ENCODE assay signal across 9 mouse cellular contexts in the genomic region with DNA sequence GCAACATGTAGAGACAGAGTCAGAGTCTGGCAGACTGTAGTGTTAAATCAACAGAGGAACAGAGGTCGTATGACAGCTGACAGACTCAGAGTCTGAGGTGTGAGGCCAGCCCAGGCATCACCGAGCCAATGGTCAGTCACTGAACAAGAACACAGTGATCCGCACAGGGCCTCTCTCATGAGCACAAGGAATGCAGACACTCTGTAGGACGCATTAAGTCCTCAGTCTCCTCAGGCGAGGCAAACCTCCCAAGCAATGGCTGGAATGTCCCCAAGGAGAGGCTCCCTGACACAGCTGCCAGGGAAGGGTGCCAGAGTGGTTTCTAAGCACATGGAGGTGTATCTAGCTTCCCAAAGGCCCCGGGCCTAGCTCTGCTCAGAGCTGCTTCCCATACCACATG.
DNase-seq lines count a peak whose midpoint lies in the region; ATAC-seq and TF ChIP-seq lines count a peak whose summit lies in the region.
"Had no signal": no experiment of that assay in that cellular context is flagged by ENCODE, and none has a peak within 500 bp of the region (broad histone marks: within the 10 kb centered on the region; RNA-seq: fewer than 3 reads in every experiment).

No protein-coding gene starts in this region.

- 26% methylated on average over 6 of the region's 6 CpGs for WGBS in lung, embryonic 15.5 days
- 72% methylated on average over 6 of the region's 6 CpGs for WGBS in hindbrain, embryonic 14.5 days

- peak; percentile 58 for ATAC-seq in lung, embryonic 15.5 days (ENCODE audit: borderline replicate concordance, extremely low read depth, low FRiP score, low TSS enrichment)
- ATAC-seq in hindbrain, embryonic 14.5 days (ENCODE audit: low FRiP score): no peak
- ATAC-seq: forebrain, embryonic 14.5 days had no signal

- H3K27me3 ChIP-seq in lung, embryonic 15.5 days: no peaks in the 10 kb centered on the region
- H3K27me3 ChIP-seq in hindbrain, embryonic 14.5 days (ENCODE audit: control insufficient read depth, insufficient read depth, low read length): no peaks in the 10 kb centered on the region

- H3K36me3 ChIP-seq in lung, embryonic 15.5 days: no peaks in the 10 kb centered on the region
- no peaks in the 10 kb centered on the region for H3K36me3 ChIP-seq in hindbrain, embryonic 14.5 days (replicated peaks; ENCODE audit: control insufficient read depth, insufficient read depth)

- no peaks in the 10 kb centered on the region for H3K9me3 ChIP-seq in lung, embryonic 15.5 days
- H3K9me3 ChIP-seq in hindbrain, embryonic 14.5 days (ENCODE audit: control insufficient read depth, low read length): no peaks in the 10 kb centered on the region

- TF ChIP-seq CTCF in embryonic fibroblast, embryonic 13.5 days (IDR thresholded peaks at IDR 0.05; ENCODE audit: borderline replicate concordance, insufficient read depth, low read length): no peak

- no peak overlapping the region for H3K4me3 ChIP-seq in embryonic fibroblast, embryonic 13.5 days (ENCODE audit: insufficient read depth, low read length)
- no peak overlapping the region for H3K4me3 ChIP-seq in lung, embryonic 15.5 days
- H3K4me3 ChIP-seq in hindbrain, embryonic 14.5 days (replicated peaks; ENCODE audit: low read length): no peak overlapping the region

- peak; percentile 28 to 47 for DNase-seq in cerebellum, postnatal 14 days
- no peak for DNase-seq in cerebellum, adult 11-12 months
- peak; percentile 48 for DNase-seq in heart, postnatal 4 days
- no peak for DNase-seq in urinary bladder, postnatal 25 days (ENCODE audit: low spot score)
- DNase-seq in thymus, adult 18-20 months: no peak
- no peak for DNase-seq in hindbrain, embryonic 14.5 days (ENCODE audit: low spot score)

- H3K4me1 ChIP-seq in embryonic fibroblast, embryonic 13.5 days (ENCODE audit: control insufficient read depth, insufficient read depth, low read length): peaks cover 20% of the 10 kb centered on the region
- H3K4me1 ChIP-seq in lung, embryonic 15.5 days: peaks cover 37% of the 10 kb centered on the region
- peaks cover 5% of the 10 kb centered on the region; the same call in 1 of the 2 replicates for H3K4me1 ChIP-seq in hindbrain, embryonic 14.5 days (replicated peaks; ENCODE audit: control insufficient read depth, insufficient read depth, low read length)

- peak overlapping the region; percentile 29 for H3K27ac ChIP-seq in embryonic fibroblast, embryonic 13.5 days (ENCODE audit: insufficient read depth, low read length)
- peak overlapping the region; percentile 43 for H3K27ac ChIP-seq in lung, embryonic 15.5 days
- no peak overlapping the region for H3K27ac ChIP-seq in hindbrain, embryonic 14.5 days

- no peak overlapping the region for H3K4me2 ChIP-seq in lung, embryonic 15.5 days
- H3K4me2 ChIP-seq in hindbrain, embryonic 14.5 days (replicated peaks): no peak overlapping the region

- no peak for TF ChIP-seq POLR2A in embryonic fibroblast, embryonic 13.5 days (IDR thresholded peaks at IDR 0.05; ENCODE audit: low read depth, low read length)

- H3K9ac ChIP-seq in lung, embryonic 15.5 days: no peak overlapping the region
- H3K9ac ChIP-seq in hindbrain, embryonic 14.5 days: no peak overlapping the region

Comparison
In these comparisons a context has a peak if more than half of its experiments do, and no peak if none do; other contexts are left out.
1. DNase-seq: peak in cerebellum, postnatal 14 days (2 of 2) and heart, postnatal 4 days (single experiment); none in cerebellum, adult 11-12 months (single experiment), urinary bladder, postnatal 25 days (single experiment), thymus, adult 18-20 months (0 of 2) and hindbrain, embryonic 14.5 days (single experiment).